Mouse (Mus musculus): ENCODE measurements at regions not wholly inside any gene's neighbourhood (a gene's known extent, or its start where the extent isn't known, plus 50 kb on each side); places are given as distances from the start of the nearest gene placed in this dataset.

DNA sequence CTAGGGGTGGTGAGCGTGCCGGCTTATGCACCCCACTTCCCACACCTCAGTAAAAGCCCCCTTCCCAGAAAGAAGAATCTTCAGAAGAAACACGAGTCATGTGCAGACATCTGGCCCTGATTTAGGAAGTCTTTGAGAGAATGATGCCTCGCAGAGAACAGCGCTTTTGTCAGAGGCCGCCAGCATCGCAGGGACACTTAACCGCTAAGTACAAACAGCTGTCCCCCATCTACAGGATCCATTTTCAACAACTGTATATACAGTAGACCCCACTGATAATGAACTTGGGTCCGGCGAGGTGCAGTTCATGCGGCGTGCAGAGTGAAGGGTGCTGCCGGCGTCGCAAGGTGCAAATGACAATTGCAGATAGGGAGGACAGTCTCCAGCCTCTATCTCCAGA, 85.4 kb upstream of the Rbm19 start:
- DNase-seq, result no peak

DNA sequence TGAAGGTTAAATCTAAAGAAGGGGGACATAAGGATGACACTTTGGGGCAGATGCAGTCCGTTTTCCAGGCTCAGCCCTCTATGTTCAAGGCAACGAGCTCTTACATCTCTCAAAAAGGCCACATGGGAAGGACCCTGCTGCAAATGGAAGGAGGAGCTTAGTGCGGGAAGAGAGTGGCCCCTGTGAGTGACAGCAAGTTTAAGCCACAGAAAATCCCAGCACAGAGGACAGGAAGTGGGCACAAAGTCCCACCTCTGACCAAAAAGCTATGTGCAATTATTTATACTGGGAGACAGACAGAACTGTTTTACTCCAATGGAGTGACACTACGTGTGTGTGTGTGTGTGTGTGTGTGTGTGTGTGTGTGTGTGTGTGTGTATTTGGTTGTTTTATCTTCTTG, 84.7 kb upstream of the Rbm19 start:
- no peak for DNase-seq

DNA sequence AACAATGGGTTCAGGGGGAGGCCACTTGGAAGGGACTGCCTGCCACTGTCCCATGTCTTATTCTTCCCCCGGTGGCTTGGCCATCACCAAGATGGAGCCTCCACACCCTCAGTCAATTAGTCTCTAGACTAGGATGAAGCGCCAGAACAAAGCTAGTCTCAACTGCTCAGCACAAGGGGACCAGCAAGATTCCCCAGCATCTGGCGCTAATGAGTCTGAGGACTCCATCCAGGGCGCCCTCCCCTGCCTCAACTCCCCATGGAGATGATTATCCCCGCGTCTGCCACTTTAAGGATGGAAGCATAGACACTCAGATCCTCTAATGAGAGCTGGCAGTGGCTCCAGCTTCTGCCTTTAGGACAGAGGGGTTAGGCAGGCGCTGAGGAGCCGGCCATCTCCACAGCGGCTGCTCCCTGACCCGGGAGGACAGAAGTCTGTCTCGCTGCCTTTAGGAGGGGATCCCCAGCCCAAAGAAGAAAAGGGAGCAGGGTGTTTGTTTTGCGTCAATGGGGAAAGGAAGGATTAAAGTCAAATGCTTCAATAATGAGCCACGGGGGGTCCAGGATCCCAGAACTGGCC, 81.7 kb upstream of the Rbm19 start:
- no peak for DNase-seq

DNA sequence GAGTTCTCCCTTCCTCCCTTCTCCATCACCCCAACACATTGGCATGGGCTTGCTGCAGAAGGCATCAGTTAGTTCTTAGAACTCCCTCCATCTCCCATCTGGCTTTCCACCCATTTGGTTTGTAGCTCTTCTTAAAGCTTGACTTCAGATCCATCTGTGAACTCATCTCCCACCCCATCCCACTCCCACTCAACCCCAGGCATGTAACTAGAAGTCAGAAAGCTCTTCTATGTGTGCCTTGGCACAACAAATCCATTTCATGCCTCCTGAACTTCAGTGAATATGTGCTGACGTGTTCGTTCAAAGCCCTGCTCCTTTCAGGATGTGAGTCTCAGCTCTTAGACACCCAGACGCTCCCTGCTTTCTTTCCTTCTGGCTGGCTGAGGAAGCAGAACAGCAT, 81.0 kb upstream of the Rbm19 start:
- DNase-seq, result peak; percentile 42

DNA sequence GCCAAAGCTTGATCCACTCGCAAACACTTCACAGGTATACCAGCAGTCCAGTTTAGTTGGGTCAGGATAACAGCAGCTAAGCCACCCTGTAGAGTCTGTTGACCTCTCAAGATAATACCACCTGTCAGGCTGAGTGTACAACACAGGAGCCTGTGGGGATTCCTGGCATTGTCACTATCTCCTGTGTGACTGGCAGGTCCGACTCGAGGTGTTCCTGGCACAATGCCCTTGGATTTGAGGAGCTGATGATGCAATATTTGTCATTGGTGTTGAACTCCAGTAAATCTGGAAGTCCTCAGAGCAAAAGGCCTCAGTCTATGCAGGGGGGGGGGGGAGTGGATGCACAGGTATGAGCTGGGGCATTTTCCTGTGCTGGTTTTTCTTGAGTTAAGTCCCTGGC, 78.5 kb upstream of the Rbm19 start:
- no peak for DNase-seq

DNA sequence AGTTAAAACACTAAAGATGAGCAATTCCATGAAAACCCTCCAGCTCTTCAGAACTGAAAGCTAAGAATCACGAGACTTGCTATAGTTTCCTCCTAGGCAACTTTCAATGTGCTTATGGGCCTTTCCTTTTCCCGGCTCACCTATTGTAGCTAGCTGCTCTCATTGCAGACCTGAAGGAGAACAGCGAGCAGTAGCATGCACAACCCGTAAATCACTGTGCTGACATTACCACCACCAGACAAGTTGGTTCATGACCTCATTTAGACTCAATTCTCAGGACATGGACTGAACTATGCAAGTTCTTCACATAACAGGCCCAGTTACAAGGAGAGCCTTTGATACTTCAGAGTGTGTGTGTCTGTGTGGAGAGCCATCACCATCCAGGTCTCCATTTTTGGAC, 72.5 kb upstream of the Rbm19 start:
- no peak for DNase-seq

DNA sequence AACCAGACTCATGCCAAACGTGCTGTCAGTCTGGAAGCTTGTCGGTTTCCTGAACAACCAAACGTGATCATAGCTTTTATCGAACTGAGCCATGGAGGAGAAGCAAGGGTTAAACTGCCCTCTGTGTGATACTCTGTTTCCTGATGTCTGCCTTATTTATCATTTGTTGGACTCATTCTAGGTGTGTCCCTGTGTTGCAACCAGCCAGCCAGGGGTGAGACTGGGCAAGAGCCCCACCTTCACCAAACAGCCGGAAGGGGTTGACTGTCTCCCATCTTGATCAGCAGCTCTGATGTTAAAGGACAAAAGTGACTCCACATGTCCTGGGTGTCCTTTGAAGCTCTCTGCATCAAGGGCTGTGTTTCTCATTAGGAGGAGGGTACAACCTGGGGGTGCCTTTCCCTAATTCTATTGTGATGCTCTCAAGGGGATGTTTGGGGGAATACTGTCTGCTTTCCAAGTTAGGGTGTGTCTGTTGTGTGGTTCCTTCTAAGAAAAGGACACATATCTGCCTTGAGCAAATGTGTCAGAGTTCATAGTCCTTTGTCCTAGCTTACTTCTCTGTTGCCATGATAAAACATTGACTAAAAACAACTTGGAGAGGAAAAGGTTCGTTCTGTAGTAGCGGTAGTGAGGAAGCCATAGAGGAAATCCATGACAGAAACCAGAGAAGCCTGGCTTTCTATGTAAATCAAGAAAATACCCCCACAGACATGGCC, 67.0 kb upstream of the Rbm19 start:
- DNase-seq, result no peak

DNA sequence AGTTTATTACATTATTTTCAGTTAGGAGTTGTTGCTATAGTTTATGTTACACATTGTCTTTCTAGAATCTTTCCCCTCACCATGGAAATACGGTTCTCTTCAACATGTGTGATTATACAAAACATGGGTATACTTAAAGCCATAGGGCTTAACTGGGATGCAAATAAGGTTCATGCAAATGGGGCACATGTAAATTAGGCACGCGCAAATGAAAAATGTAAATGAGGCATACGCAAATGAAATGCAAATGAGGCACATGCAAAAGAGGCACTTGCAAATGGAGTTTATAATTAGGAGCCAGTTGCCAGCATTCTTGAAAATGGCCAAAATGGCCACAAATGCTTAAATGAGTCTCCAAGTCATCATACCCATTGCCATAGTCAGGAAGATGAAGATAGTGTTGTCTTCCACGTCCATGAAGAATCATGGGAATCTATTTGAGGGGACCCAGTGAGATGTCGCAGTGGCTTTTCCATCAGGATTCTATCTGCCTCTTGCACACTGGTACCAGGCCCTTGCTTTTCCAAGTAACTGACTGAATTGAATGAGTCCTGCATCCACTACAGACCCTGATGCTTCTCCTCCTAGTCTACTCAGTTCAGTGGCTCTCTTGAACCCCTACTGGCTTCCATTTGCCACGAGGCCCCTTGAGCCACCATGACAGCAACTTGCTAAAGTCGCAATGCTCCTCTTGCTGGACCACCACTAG, 65.4 kb upstream of the Rbm19 start:
- DNase-seq, result peak; percentile 5

DNA sequence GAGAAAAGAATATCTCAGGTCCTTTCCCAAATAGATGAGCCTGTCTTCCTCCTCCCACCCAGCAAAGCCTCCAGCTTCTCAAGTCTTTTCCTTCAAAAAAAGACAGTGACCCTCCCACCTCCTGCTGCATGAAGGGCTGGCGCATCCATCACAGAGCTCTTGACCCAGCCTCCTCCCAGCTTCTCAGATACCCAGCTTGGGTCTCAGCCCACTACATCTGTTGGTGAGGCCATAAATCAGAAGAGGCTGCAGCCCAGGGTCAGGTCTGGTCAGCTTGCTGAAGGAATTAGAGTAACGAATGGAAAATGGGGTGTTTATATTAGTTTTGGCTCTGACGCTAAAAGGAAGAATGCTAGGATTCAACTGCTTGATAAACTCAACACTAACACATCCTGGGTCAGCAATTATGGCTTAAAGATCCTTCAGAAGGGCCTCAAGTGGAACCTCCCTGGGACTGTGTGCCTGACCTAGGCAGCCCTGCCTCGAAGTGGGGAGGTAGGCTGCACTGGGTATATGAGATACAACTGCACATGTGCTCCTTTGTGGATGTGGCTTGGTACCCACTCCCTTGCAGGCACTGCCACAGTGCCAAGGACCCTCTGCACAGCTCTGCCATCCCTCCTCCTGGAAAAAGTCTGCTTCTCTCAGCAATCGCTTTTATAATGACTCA, 61.6 kb upstream of the Rbm19 start:
- DNase-seq, result no peak

Data from layer of hippocampus, adult 9-11 months (tissue).